Mouse (Mus musculus): ENCODE data around the gene Cd37. TPM values are rescaled to one million over a fixed set of nuclear protein-coding genes. Genes with fewer than 3 reads are reported as not detected.

The Cd37 gene
- polyA plus RNA-seq, 1 experiment, result 4.1 TPM

DNA sequence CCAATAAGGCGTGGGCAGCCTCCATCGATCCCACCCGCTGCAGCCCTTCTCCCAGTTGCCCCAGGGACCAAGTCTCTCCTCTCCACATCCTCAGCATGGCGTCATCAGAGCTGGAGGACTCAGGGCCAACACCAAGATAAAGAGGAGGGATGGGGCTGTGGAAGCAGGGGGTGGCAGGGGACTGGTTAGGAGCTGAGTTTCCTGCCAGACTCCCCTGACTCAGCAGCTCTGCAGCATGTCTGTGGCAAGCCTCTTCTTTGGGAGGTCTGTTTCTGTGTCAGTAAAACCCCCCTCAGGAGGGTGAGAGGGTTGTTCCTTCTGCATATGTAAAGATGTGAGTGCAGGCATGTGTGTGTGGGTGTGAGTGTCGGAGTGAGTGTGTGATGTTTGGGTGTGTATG is 41.9 kb downstream of the Cd37 start:
- Histone ChIP-seq H3K4me1 (ENCODE audit: control insufficient read depth, insufficient read depth, insufficient read length, low read length) (no peaks in the 10 kb centered on the region), H3K27ac (replicated peaks; ENCODE audit: low read depth, low read length) (no peak overlapping the region), H3K4me3 (ENCODE audit: insufficient read depth, low read depth, low read length) (no peak overlapping the region)

DNA sequence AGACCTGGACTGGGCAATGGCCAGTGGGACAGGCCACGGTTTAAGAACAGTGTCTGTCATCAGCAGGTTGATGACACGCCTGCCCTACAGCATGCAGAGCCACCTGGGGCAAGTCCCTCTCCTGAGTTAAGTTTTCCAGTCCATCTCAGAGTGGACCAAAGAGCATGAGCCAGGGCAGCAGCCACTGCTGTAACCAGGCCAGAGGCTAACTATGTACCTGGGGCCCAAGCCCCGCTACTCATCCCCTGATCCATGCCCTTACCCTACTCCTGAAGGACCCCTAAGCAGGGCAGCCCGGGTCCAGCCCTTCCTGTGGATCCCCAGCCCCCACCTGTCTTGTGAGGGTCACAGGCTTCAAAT is 42.8 kb downstream of the Cd37 start:
- no peak overlapping the region for H3K27ac ChIP-seq (replicated peaks; ENCODE audit: low read depth, low read length)

DNA sequence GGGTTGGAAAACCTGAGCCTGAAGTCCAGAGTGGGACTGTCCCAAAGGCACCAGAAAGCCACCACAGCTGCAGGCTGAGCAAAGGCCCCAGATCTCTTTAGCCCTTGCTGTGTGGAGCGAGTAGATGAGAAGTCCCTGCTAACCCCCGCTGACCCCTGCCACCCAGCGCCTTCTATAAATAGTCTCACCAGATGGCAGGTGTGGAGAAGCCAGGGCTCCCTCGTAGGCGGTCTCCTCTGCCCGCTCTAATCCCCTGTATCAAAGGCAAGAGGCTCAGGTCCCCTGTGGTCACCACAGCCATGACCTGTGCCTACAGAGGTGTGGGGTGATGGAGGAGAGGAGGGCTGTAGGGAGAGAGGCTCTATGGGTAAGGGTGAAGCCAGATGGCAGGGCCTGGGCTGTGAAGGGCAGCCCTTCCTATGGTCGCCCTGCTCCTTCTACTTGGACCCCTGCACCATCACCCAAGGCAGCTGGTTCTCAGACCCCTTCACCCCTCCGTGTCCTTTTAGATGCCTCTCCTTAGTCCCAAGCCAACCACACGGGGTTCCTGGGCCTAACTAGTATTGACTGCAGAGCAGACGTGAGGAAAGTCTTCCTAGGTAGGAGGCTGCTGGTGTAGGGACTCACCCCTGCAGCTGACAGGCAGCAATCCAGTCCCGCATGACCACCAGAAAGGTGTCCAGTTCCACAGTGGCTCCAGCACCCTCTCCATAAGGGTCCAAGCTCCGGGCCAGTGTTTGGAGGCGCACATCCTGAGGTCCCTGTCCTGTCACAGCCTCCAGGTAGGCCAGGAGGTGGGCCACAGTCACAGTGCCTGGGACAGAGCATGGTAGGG is 43.4 kb downstream of the Cd37 start:
- Histone ChIP-seq H3K4me3 (ENCODE audit: insufficient read depth, low read depth, low read length) (no peak overlapping the region), H3K27ac (replicated peaks; ENCODE audit: low read depth, low read length) (no peak overlapping the region), H3K4me1 (ENCODE audit: control insufficient read depth, insufficient read depth, insufficient read length, low read length) (no peaks in the 10 kb centered on the region)

More for the DNA sequence above, 42.8 kb downstream of the Cd37 start:
- no peaks in the 10 kb centered on the region for H3K4me1 ChIP-seq (ENCODE audit: control insufficient read depth, insufficient read depth, insufficient read length, low read length)
- H3K4me3 ChIP-seq (ENCODE audit: insufficient read depth, low read depth, low read length), result no peak overlapping the region

DNA sequence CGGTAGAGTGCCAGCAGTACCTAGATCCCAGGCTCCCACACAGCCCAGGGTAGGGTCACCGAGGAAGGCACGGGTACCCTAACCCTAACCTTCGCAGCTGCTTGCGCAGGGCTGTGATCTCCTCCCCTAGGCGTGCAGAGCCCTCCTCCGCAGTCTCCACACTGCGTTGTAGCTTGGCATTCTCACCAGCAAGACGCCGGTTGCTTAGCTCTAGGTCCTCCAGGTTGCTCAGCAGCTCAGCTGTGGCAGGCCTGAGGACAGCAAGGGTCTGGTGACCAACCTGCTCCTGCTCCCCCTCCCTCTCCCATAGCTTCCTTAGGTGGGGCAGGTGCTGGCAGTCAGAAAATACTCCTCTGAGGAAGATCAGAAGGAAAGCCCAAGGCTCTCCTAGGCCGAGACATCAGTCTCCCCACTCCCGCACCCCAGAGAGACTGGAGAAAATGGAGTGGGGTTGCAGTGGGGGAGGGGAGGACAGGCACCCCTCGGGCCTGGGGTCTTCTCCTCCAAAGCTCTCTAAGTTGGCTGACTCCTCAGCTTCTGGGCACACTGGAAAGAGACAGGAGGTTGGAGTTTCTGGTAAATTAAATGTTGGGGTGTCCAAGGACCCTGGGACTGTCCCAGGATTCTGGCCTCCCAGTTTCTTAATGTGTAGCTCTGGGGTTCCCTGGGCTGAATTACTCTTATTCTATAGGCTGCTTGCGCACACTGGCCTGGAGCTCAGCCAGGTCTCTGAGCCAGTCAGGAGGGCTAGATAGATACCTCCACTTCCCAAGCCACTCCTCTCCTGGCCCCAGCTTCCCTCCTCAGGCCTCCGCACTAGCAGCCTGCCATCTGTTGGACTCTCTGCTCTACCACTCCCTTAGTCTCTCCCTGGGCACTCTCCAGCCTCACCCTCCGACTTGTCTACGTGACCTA is 44.8 kb downstream of the Cd37 start:
- H3K4me1 ChIP-seq (ENCODE audit: control insufficient read depth, insufficient read depth, insufficient read length, low read length), result no peaks in the 10 kb centered on the region
- H3K27ac ChIP-seq (replicated peaks; ENCODE audit: low read depth, low read length), result no peak overlapping the region
- H3K4me3 ChIP-seq (ENCODE audit: insufficient read depth, low read depth, low read length), result no peak overlapping the region

DNA sequence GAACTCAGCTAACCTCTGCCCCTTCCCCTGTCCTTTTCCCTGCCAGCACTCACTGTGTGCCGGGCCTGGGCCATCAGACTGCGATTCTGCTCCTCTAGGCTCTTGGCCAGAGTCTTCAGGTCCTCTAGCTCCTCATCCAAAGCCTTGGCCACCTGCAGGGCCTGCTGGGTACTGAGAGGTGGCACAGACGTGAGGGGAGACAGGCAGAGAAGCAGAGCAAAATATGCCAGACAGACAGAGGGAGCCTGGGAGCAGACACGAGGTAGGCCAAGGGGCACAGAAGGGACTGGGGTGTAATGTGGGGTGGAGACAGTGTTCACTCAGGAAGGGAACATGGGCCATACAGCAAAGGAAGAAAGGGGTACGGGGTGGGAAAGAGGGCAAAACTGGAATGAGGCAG is 45.5 kb downstream of the Cd37 start:
- H3K4me1 ChIP-seq (ENCODE audit: control insufficient read depth, insufficient read depth, insufficient read length, low read length), result no peaks in the 10 kb centered on the region
- H3K27ac ChIP-seq (replicated peaks; ENCODE audit: low read depth, low read length), result no peak overlapping the region
- H3K4me3 ChIP-seq (ENCODE audit: insufficient read depth, low read depth, low read length), result no peak overlapping the region

DNA sequence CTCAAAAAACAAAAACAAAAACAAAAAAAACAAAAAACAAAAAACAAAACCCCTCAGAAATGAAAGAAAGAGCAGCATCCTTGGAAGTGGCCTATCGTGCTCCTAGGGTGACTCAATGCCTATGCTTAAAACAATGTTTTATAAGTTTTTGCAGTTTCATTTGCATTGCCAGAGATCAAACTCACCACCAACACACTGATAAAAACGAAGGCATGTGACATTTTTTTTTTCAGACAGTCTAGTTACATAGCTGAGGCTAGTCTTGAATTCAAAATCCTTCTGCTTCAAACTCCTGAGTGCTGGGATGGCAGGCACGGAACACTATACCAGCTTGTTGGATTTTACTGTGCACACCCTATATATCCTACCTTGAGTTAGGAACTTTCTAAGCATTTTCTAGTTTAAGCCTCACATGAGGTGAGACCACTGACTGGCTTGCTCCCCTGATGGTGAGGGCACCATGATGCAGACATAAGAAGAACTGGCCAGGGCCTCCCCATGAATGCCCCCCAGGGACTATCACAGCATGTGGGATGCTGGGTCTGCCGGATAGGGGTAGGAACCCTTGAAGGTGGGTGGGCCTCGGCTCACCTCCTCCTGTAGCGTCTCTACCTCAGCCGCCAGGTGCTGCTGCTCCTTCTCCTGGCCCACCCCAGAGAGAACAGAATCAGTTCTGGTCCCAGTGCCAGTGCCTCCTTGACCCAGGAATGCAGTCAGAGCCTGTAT is 46.2 kb downstream of the Cd37 start:
- no peaks in the 10 kb centered on the region for H3K4me1 ChIP-seq (ENCODE audit: control insufficient read depth, insufficient read depth, insufficient read length, low read length)
- H3K4me3 ChIP-seq (ENCODE audit: insufficient read depth, low read depth, low read length), result no peak overlapping the region
- no peak overlapping the region for H3K27ac ChIP-seq (replicated peaks; ENCODE audit: low read depth, low read length)

DNA sequence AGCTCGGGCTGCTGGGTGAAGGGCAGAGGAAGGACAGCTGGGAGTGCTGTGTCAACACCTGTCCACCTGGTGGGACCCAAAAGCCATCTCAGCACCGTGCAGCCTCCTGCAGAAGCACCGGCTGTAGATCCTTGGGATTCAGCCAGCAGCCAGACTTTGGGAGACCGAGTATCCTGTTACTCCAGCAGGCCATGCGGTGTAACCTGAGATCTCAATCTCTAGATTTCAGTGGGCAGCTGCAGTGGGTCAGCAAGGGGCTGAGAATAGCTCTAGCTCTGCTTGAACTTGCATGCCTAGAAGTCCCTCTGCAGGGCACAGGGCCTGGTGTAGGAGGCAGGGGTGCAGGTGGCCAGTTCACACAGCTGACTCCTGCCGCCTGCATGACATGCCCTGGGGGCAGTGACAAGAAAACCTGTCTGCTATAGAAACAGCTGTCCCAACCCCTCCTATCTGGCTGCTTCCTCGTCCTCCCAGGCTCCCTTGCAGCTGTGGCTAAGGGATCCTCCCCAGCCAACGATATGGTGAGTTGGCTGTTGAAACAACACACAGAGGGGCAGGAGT is 47.0 kb downstream of the Cd37 start:
- H3K4me1 ChIP-seq (ENCODE audit: control insufficient read depth, insufficient read depth, insufficient read length, low read length), result no peaks in the 10 kb centered on the region
- H3K4me3 ChIP-seq (ENCODE audit: insufficient read depth, low read depth, low read length), result no peak overlapping the region
- H3K27ac ChIP-seq (replicated peaks; ENCODE audit: low read depth, low read length), result no peak overlapping the region

DNA sequence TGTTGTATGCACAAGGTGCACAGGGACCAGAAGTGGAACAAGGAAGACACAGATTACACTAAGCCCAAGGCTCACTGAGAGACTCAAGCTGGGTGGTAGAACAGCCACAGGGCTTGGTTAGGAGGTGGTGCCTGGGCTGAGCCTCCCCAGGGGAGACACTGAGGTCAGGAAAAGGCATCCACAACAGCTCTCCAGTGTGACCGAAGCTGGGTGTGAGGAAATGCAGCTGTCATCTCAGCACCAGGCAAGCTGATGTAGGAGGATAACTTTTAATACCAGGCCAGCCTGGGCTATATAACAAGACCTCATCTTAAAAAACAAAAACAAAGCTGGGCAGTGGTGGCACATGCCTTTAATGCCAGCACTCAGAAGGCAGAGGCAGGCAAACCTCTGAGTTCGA is 47.8 kb downstream of the Cd37 start:
- Histone ChIP-seq H3K4me3 (ENCODE audit: insufficient read depth, low read depth, low read length) (no peak overlapping the region), H3K4me1 (ENCODE audit: control insufficient read depth, insufficient read depth, insufficient read length, low read length) (no peaks in the 10 kb centered on the region), H3K27ac (replicated peaks; ENCODE audit: low read depth, low read length) (no peak overlapping the region)

DNA sequence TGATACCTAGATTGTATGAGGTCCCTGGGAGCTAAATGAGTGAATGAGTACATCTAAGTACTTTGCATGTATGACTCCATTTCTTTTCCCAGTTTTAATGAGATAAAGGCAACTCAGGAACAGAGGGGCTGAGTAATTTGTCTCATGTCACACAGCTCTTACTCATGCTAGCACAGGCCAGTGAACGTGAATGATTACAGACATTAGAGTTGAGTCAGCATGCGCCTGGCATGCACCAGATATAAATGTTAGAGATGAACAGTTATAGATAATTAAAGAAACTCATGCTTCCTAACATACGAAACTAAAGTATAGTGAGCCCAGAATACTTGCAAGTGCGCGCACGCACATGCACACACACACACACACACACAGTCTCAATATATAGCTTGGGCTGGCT is 48.7 kb downstream of the Cd37 start:
- H3K4me3 ChIP-seq (ENCODE audit: insufficient read depth, low read depth, low read length), result no peak overlapping the region

DNA sequence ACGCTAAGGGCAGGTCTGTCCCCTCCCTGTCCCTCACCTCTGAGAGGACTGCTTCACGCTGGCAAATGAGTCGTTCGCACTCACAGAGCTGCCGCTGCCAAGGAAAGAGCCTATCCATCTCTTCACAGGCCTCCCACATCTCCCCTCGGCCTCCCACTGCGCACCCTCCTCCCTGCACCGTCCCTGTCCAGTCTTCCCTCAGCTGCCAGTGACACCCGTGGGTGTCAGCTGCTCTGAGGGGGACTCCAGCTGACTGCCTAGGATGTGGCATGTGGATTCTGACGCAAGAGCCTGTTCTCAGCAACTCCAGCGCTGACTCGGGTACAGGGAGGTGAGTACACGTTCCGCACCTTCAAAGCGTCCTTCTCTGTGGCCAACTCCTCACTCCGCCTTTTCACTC is 49.3 kb downstream of the Cd37 start:
- Histone ChIP-seq H3K4me1 (ENCODE audit: control insufficient read depth, insufficient read depth, insufficient read length, low read length) (no peaks in the 10 kb centered on the region), H3K4me3 (ENCODE audit: insufficient read depth, low read depth, low read length) (no peak overlapping the region), H3K27ac (replicated peaks; ENCODE audit: low read depth, low read length) (no peak overlapping the region)

More for the DNA sequence above, 48.7 kb downstream of the Cd37 start:
- no peaks in the 10 kb centered on the region for H3K4me1 ChIP-seq (ENCODE audit: control insufficient read depth, insufficient read depth, insufficient read length, low read length)
- no peak overlapping the region for H3K27ac ChIP-seq (replicated peaks; ENCODE audit: low read depth, low read length)

DNA sequence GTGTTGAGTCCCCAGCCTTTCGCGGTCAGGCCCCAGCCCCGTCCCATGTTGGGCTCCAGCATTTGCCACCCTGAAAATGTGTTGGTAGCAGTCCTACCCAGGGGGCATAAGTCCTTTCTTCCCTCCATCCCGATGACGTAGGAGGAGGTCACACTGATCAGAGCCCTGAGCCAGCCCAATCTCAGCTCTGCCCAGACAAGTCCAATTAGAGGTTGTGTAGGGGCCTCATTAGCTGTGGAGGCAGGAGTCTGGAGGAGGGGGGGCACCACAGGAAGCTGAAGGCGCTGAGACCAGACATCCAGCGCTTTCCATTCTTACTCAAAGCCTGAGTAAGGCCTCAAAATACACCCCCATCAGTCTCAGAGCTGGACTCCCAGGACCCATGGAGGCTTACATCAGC is 53.0 kb downstream of the Cd37 start:
- H3K27ac ChIP-seq (replicated peaks; ENCODE audit: low read depth, low read length), result no peak overlapping the region
- peaks cover 4% of the 10 kb centered on the region; the same call in 1 of the 2 replicates for H3K4me1 ChIP-seq (ENCODE audit: control insufficient read depth, insufficient read depth, insufficient read length, low read length)
- H3K4me3 ChIP-seq (ENCODE audit: insufficient read depth, low read depth, low read length), result no peak overlapping the region

DNA sequence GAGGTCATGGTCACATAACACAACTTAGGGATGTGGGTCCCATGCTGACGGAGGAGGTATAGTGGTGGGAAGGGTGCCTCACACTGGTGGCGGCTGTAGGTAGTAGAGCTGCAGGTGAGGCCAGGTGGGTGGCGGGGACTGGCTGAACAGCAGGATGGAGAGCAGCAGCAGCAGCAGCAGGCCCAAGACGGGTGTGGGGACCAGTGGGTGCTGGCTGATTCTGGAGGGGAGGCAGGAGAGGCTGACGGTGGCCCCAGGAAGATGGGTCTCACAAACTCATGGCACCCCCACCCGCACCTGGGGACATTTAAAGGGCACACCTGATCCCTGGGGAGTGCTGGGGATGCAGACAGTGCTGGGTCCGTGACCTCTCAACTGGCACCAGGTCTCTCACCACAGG is 55.2 kb downstream of the Cd37 start:
- H3K27ac ChIP-seq (replicated peaks; ENCODE audit: low read depth, low read length), result no peak overlapping the region
- peaks cover 4% of the 10 kb centered on the region; the same call in 1 of the 2 replicates for H3K4me1 ChIP-seq (ENCODE audit: control insufficient read depth, insufficient read depth, insufficient read length, low read length)
- no peak overlapping the region for H3K4me3 ChIP-seq (ENCODE audit: insufficient read depth, low read depth, low read length)

Data from brown adipose tissue, adult 24 weeks (tissue).